ENCODE assay signal across 9 mouse cellular contexts in the genomic region with DNA sequence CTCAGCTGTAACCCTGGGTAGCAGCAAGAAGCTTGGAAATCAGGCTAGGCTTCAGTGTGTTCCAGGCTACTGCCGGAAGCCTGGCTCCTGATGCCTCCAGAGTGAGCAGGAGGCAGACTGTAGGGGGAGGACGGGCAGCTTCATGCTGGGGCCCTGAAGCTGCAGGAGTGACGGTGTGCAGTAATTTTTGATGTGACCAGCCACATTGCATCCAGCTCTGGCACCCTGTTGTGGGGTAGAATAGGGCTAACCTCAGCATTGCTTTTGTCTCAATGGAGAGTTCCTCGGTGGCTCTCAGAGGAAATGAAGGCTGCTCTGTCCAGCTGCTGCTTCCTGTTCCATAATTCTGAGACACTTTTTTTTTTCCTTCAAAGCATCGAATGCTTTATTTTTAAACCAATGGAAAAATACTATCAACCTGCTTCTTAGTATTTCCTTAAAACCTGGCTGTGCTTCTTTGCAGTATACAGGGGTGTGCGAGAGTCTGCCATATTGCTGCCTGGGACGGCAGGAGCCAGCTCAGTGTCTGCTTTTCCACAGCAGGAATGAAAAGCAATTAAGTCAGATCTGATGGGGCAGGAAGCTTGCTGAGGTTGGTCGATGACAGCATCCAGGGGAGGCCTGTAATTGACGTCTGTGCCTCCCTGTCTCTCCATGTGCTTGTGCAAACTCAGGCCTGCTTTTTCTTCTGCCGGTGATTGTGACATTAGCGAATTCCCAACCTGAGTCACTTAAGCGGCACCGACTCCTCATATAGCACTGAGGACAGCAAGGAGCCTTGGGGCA.
A peak's percentile ranks its signal among the peaks of the same experiment; 100 is the strongest.
DNase-seq lines count a peak whose midpoint lies in the region; ATAC-seq and TF ChIP-seq lines count a peak whose summit lies in the region.
"Had no signal": no experiment of that assay in that cellular context is flagged by ENCODE, and none has a peak within 500 bp of the region (broad histone marks: within the 10 kb centered on the region; RNA-seq: fewer than 3 reads in every experiment).

No protein-coding gene starts in this region.

- ATAC-seq in heart, embryonic 14.5 days (ENCODE audit: insufficient number of reproducible peaks, insufficient read depth, low FRiP score, low read depth): no peak
- ATAC-seq in hindbrain, embryonic 14.5 days (ENCODE audit: low FRiP score): peak; percentile 52; the same call in 1 of the 2 replicates
- no peak for ATAC-seq in monocyte, adult 5-6 weeks (replicated peaks; ENCODE audit: insufficient number of reproducible peaks, low FRiP score, low TSS enrichment, poor library complexity, severe bottlenecking)

- no peak for TF ChIP-seq POLR2A in brain, embryonic 14.5 days (IDR thresholded peaks at IDR 0.05; ENCODE audit: borderline replicate concordance, extremely low read depth, insufficient read depth, insufficient read length, poor library complexity, severe bottlenecking)

- H3K4me2 ChIP-seq in heart, embryonic 14.5 days (ENCODE audit: low read length): no peak overlapping the region
- peak overlapping the region; percentile 0; the same call in 1 of the 2 replicates for H3K4me2 ChIP-seq in hindbrain, embryonic 14.5 days (replicated peaks)

- peaks cover 6 to 19% of the 10 kb centered on the region in 2 experiments for H3K4me1 ChIP-seq in heart, embryonic 14.5 days (ENCODE audit: control insufficient read depth in 2 of 2, insufficient read depth in 2 of 2, low read length in 2 of 2)
- peaks cover 10% of the 10 kb centered on the region; the same call in 1 of the 2 replicates for H3K4me1 ChIP-seq in hindbrain, embryonic 14.5 days (replicated peaks; ENCODE audit: control insufficient read depth, insufficient read depth, low read length)
- peaks cover 26% of the 10 kb centered on the region for H3K4me1 ChIP-seq in midbrain, embryonic 10.5 days

- no peaks in the 10 kb centered on the region for H3K36me3 ChIP-seq in heart, embryonic 14.5 days (ENCODE audit: control insufficient read depth, insufficient read depth, low read length)
- no peaks in the 10 kb centered on the region for H3K36me3 ChIP-seq in hindbrain, embryonic 14.5 days (replicated peaks; ENCODE audit: control insufficient read depth, insufficient read depth)
- 0 out of 2 replicates have a peak, but pooled peaks cover 6% of the 10 kb centered on the region for H3K36me3 ChIP-seq in midbrain, embryonic 10.5 days
- H3K36me3 ChIP-seq: G1E had no signal

- peak overlapping the region; percentile 1; the same call in 1 of the 2 replicates for H3K9ac ChIP-seq in heart, embryonic 14.5 days (ENCODE audit: low read length)
- no peak overlapping the region for H3K9ac ChIP-seq in hindbrain, embryonic 14.5 days

- no peak for TF ChIP-seq CTCF in brain, embryonic 14.5 days (IDR thresholded peaks at IDR 0.05; ENCODE audit: borderline replicate concordance, extremely low read depth, insufficient read depth, insufficient read length)

- no peak overlapping the region for H3K4me3 ChIP-seq in heart, embryonic 14.5 days (ENCODE audit: control insufficient read depth in 1 of 2, insufficient read depth in 1 of 2, low read depth in 1 of 2, low read length in 2 of 2)
- no peak overlapping the region for H3K4me3 ChIP-seq in hindbrain, embryonic 14.5 days (replicated peaks; ENCODE audit: low read length)
- H3K4me3 ChIP-seq in midbrain, embryonic 10.5 days: no peak overlapping the region

- peak overlapping the region in 1 of 2 experiments; percentile 41; a peak in 1 of 4 replicates for H3K27ac ChIP-seq in heart, embryonic 14.5 days (replicated peaks in 1 of 2; ENCODE audit: control insufficient read depth in 1 of 2, insufficient read depth in 1 of 2, low read depth in 2 of 2, low read length in 2 of 2)
- H3K27ac ChIP-seq in hindbrain, embryonic 14.5 days: peak overlapping the region; percentile 70
- peak overlapping the region; percentile 64 for H3K27ac ChIP-seq in midbrain, embryonic 10.5 days (replicated peaks)

- no peaks in the 10 kb centered on the region for H3K9me3 ChIP-seq in heart, embryonic 14.5 days (ENCODE audit: control insufficient read depth, low read length)
- no peaks in the 10 kb centered on the region for H3K9me3 ChIP-seq in hindbrain, embryonic 14.5 days (ENCODE audit: control insufficient read depth, low read length)
- H3K9me3 ChIP-seq in midbrain, embryonic 10.5 days (replicated peaks): no peaks in the 10 kb centered on the region

- H3K27me3 ChIP-seq in heart, embryonic 14.5 days (ENCODE audit: control insufficient read depth, insufficient read depth, low read length): peaks cover 2% of the 10 kb centered on the region; the same call in 1 of the 2 replicates
- H3K27me3 ChIP-seq in hindbrain, embryonic 14.5 days (ENCODE audit: control insufficient read depth, insufficient read depth, low read length): no peaks in the 10 kb centered on the region
- no peaks in the 10 kb centered on the region for H3K27me3 ChIP-seq in midbrain, embryonic 10.5 days (ENCODE audit: low read depth, poor library complexity, severe bottlenecking)

- no peak for DNase-seq in heart, postnatal 4 days
- peak; percentile 75 for DNase-seq in brain, embryonic 14.5 days (ENCODE audit: low read depth)
- peak; percentile 28 for DNase-seq in hindbrain, embryonic 14.5 days (ENCODE audit: low spot score)
- no peak for DNase-seq in midbrain, embryonic 10.5 days (ENCODE audit: low spot score)
- DNase-seq in frontal cortex, postnatal 36 days (ENCODE audit: low spot score in 2 of 2): no peak
- DNase-seq in thymus, postnatal 4 days: no peak

- 31% methylated on average over 13 of the region's 13 CpGs for WGBS in heart, embryonic 14.5 days
- 27% methylated on average over 13 of the region's 13 CpGs for WGBS in hindbrain, embryonic 14.5 days
- WGBS in midbrain, embryonic 10.5 days: 42% methylated on average over 13 of the region's 13 CpGs

Comparison
In these comparisons a context has a peak if more than half of its experiments do, and no peak if none do; other contexts are left out.
1. DNase-seq: peak in brain, embryonic 14.5 days (single experiment) and hindbrain, embryonic 14.5 days (single experiment); none in heart, postnatal 4 days (single experiment), midbrain, embryonic 10.5 days (single experiment), frontal cortex, postnatal 36 days (0 of 2) and thymus, postnatal 4 days (single experiment).